Mouse (Mus musculus): Measurements from ENCODE around the gene Lrrc61. TPM values are rescaled to one million over a fixed set of nuclear protein-coding genes. Genes with fewer than 3 reads are reported as not detected.
"Not testable (repeated sequence)": the region's sequence is repeated elsewhere in the genome, so short reads cannot be mapped to it uniquely, and the experiment has no call there.

Lrrc61 gene
- 17.6 and 18.4 TPM in 2 replicates for polyA plus RNA-seq (2012; rRNA removed)
- polyA plus RNA-seq (2014; fragmentation: Nextera tagmentation; extraction: Ambion mirVana) = 5.9 and 6.7 TPM in 2 replicates

DNA sequence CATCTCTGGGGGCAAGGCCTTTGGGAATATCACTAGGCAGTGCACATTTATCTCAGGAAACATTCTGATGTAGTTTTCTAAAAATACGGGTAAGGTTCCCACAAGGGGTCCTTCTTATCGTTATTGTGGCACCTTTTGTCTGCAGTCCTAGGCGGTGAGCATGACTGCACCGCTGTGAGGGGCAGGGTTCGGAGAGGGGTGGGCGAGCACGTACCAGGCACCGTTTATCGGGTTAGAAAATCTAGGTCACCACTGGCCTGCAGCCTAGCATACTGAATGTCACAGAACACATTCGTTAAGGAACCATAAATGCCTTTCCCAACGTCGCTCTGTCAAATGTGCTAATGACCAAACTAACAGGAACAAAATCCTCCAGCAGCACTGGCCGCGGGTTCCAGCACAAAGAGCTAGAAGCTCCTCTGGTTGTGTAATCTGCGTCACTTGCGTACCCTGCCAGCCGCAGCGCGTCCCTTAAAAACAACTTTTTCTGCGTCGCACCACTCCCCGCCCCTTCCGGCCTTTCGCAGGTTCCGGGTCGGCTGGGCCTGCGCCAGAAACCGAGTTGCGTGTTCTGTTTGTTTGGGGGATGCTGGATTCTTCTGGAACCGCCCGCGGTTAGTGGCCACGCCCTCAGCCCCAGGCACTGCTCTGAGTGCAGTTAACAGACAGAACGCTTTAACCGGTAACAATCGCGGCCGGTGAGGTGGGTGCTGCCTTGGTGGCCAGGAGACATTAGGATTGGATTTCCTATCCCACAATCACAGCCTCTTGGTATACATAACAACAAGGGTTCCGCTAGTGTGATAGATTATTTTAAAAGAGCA lies at the start of gene Lrrc61:
Gene Lrrc61 (plus strand): TSS at position 517 of the 824 bp plus-strand sequence.
- H3K9ac ChIP-seq (ENCODE audit: low read depth, low read length, severe bottlenecking) = peak within 1 kb of the TSS; percentile 77
- H3K27me3 ChIP-seq (ENCODE audit: control insufficient read depth, insufficient read depth, low read length) = no peaks in the 10 kb centered on the region
- no peaks in the 10 kb centered on the region for H3K9me3 ChIP-seq (ENCODE audit: control insufficient read depth, low read length)
- H3K4me2 ChIP-seq (replicated peaks; ENCODE audit: low read depth, low read length, severe bottlenecking) = peak within 1 kb of the TSS; percentile 84
- H3K4me1 ChIP-seq (ENCODE audit: control insufficient read depth, insufficient read depth, low read length) = peaks cover 8% of the 10 kb centered on the region; the same call in 1 of the 2 replicates
- WGBS = 1% methylated on average over 37 of the region's 39 CpGs
- peak; percentile 97 for DNase-seq (ENCODE audit: low spot score)
- ATAC-seq (ENCODE audit: low FRiP score, low read depth) = peak; percentile 93
- TF ChIP-seq POLR2A (IDR thresholded peaks at IDR 0.05; ENCODE audit: borderline replicate concordance, extremely low read depth, insufficient read depth, insufficient read length) = peak; percentile 79; the same call in 1 of the 2 replicates
- peak within 1 kb of the TSS; percentile 58 for H3K4me3 ChIP-seq (replicated peaks; ENCODE audit: low read length)
- H3K27ac ChIP-seq (replicated peaks; ENCODE audit: low read depth, low read length) = peak within 1 kb of the TSS; percentile 97
- no peaks in the 10 kb centered on the region for H3K36me3 ChIP-seq (ENCODE audit: control insufficient read depth, insufficient read depth, low read length)

DNA sequence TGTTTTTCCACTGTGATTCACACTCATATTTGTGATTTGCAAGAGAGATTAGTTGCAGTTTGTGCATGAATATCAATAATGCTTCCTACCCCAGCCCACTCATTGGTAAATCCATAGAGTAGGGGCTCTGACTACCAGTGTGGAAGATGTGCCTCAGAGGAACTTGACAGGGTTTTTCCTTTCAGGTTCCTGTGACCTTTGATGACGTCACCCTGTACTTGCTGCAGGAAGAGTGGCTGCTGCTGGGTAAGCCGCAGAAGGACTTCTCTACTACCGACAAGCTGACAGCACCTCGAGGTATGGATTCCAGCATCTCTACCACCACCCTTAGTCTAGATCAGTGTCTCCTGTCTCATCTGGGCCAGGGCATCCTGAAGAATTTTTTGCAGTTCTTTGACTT lies 46.5 kb upstream of the Lrrc61 start:
- H3K4me3 ChIP-seq (replicated peaks; ENCODE audit: low read length) = no peak overlapping the region
- H3K36me3 ChIP-seq (ENCODE audit: control insufficient read depth, insufficient read depth, low read length) = peaks cover 36% of the 10 kb centered on the region
- no peak overlapping the region for H3K4me2 ChIP-seq (replicated peaks; ENCODE audit: low read depth, low read length, severe bottlenecking)
- no peaks in the 10 kb centered on the region for H3K27me3 ChIP-seq (ENCODE audit: control insufficient read depth, insufficient read depth, low read length)
- H3K4me1 ChIP-seq (ENCODE audit: control insufficient read depth, insufficient read depth, low read length) = peaks cover 8% of the 10 kb centered on the region; the same call in 1 of the 2 replicates
- no peak overlapping the region for H3K9ac ChIP-seq (ENCODE audit: low read depth, low read length, severe bottlenecking)
- no peaks in the 10 kb centered on the region for H3K9me3 ChIP-seq (ENCODE audit: control insufficient read depth, low read length)
- no peak for TF ChIP-seq POLR2A (IDR thresholded peaks at IDR 0.05; ENCODE audit: borderline replicate concordance, extremely low read depth, insufficient read depth, insufficient read length)
- no peak for DNase-seq (ENCODE audit: low spot score)
- ATAC-seq (ENCODE audit: low FRiP score, low read depth) = no peak
- 76% methylated on average over 4 of the region's 4 CpGs for WGBS
- H3K27ac ChIP-seq (replicated peaks; ENCODE audit: low read depth, low read length) = no peak overlapping the region

DNA sequence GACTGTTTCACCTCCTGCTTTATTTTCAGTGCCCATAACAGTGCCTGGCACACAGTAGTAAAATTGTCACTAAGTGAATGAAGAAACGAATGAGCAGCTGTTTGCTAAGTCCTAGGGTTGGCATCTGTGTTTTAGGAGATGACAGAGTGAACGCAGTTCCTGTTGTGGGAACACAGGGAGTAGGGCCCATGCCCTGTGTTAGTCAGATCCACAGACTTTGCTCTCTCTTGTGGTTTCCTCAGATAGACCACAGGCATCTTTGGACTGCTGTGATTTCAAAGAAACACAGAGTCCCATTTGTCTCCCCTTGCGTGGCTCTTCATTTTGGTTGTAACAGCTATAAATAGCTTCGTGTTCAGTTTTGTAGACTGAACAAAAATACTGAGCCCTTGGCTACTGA lies 44.2 kb upstream of the Lrrc61 start:
- DNase-seq (ENCODE audit: low spot score) (no peak), ATAC-seq (ENCODE audit: low FRiP score, low read depth) (no peak)
- 77% methylated on average over 4 of the region's 4 CpGs for WGBS

DNA sequence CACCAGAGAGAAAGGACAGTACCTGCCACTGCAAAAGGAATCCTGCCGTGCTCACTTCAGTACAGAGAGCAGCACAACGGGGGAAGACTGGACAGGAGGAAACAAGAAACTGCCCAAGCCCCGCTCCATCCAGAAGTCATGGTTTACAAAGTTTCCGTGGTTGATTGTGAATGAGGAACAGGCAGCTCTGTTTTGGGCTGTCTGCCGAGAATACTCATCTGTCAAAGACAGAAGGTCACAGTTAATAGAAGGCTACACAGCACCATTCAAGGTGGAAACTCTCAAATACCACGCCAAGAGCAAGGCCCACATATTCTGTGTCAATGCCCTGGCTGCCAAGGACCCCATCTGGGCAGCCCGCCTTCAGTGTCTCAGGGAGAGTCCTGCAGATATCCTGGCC lies 42.7 kb upstream of the Lrrc61 start:
- Histone ChIP-seq H3K9me3 (ENCODE audit: control insufficient read depth, low read length) (no peaks in the 10 kb centered on the region), H3K4me3 (replicated peaks; ENCODE audit: low read length) (no peak overlapping the region), H3K4me2 (replicated peaks; ENCODE audit: low read depth, low read length, severe bottlenecking) (no peak overlapping the region), H3K9ac (ENCODE audit: low read depth, low read length, severe bottlenecking) (no peak overlapping the region), H3K27ac (replicated peaks; ENCODE audit: low read depth, low read length) (no peak overlapping the region), H3K27me3 (ENCODE audit: control insufficient read depth, insufficient read depth, low read length) (no peaks in the 10 kb centered on the region), H3K4me1 (ENCODE audit: control insufficient read depth, insufficient read depth, low read length) (no peaks in the 10 kb centered on the region), H3K36me3 (ENCODE audit: control insufficient read depth, insufficient read depth, low read length) (peaks cover 73% of the 10 kb centered on the region)
- TF ChIP-seq POLR2A (IDR thresholded peaks at IDR 0.05; ENCODE audit: borderline replicate concordance, extremely low read depth, insufficient read depth, insufficient read length) = no peak
- 86% methylated on average over 7 of the region's 7 CpGs for WGBS
- ATAC-seq (ENCODE audit: low FRiP score, low read depth) = no peak
- no peak for DNase-seq (ENCODE audit: low spot score)

More for the DNA sequence above, 44.2 kb upstream of the Lrrc61 start:
- H3K27me3 ChIP-seq (ENCODE audit: control insufficient read depth, insufficient read depth, low read length) = no peaks in the 10 kb centered on the region
- H3K4me1 ChIP-seq (ENCODE audit: control insufficient read depth, insufficient read depth, low read length) = peaks cover 3% of the 10 kb centered on the region; the same call in 1 of the 2 replicates
- H3K36me3 ChIP-seq (ENCODE audit: control insufficient read depth, insufficient read depth, low read length) = peaks cover 59% of the 10 kb centered on the region
- no peak overlapping the region for H3K9ac ChIP-seq (ENCODE audit: low read depth, low read length, severe bottlenecking)
- TF ChIP-seq POLR2A (IDR thresholded peaks at IDR 0.05; ENCODE audit: borderline replicate concordance, extremely low read depth, insufficient read depth, insufficient read length) = no peak
- H3K9me3 ChIP-seq (ENCODE audit: control insufficient read depth, low read length) = no peaks in the 10 kb centered on the region
- H3K27ac ChIP-seq (replicated peaks; ENCODE audit: low read depth, low read length) = no peak overlapping the region
- no peak overlapping the region for H3K4me2 ChIP-seq (replicated peaks; ENCODE audit: low read depth, low read length, severe bottlenecking)
- H3K4me3 ChIP-seq (replicated peaks; ENCODE audit: low read length) = no peak overlapping the region

DNA sequence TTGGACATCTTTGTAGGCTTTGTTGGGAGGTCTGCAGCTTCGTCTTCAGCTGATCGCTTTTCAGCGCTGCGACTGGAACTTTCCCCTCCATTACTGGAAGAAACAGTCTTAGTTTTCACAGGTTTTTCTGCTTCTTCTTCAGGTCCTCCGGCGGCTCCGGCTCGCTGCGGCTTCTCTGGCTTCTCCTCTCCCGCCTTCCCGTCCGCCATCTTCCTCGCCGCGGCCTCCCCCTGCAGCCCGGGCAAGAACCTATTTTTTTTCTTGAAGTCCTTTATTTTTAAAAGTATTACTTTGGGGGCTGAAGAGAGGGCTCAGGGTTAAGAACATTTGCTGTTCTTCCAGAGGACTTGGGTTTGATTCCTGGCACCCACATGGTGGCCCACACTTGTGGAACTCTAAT lies 29.7 kb upstream of the Lrrc61 start:
- 96% methylated on average over 14 of the region's 16 CpGs for WGBS

More for the DNA sequence above, 29.7 kb upstream of the Lrrc61 start:
- peaks cover 27% of the 10 kb centered on the region for H3K36me3 ChIP-seq (ENCODE audit: control insufficient read depth, insufficient read depth, low read length)
- not testable (repeated sequence) for H3K4me3 ChIP-seq (replicated peaks; ENCODE audit: low read length); H3K4me1 ChIP-seq (ENCODE audit: control insufficient read depth, insufficient read depth, low read length); DNase-seq (ENCODE audit: low spot score); H3K27ac ChIP-seq (replicated peaks; ENCODE audit: low read depth, low read length); ATAC-seq (ENCODE audit: low FRiP score, low read depth); H3K9me3 ChIP-seq (ENCODE audit: control insufficient read depth, low read length); H3K9ac ChIP-seq (ENCODE audit: low read depth, low read length, severe bottlenecking); H3K4me2 ChIP-seq (replicated peaks; ENCODE audit: low read depth, low read length, severe bottlenecking); H3K27me3 ChIP-seq (ENCODE audit: control insufficient read depth, insufficient read depth, low read length)

All from limb, embryonic 14.5 days (tissue).